Mouse (Mus musculus): ENCODE measurements at regions not wholly inside any gene's neighbourhood (a gene's known extent, or its start where the extent isn't known, plus 50 kb on each side); places are given as distances from the start of the nearest gene placed in this dataset.

GRCm38 (mm10) chr12:12580763-12581178, 318.8 kb downstream of the Fam49a start:
- DNase-seq (ENCODE audit: low spot score in 2 of 2) = no peak

- no peak for DNase-seq (ENCODE audit: low spot score in 2 of 2)
Observed at GRCm38 (mm10) chr12:12578278-12578677, 316.3 kb downstream of the Fam49a start.

DNA sequence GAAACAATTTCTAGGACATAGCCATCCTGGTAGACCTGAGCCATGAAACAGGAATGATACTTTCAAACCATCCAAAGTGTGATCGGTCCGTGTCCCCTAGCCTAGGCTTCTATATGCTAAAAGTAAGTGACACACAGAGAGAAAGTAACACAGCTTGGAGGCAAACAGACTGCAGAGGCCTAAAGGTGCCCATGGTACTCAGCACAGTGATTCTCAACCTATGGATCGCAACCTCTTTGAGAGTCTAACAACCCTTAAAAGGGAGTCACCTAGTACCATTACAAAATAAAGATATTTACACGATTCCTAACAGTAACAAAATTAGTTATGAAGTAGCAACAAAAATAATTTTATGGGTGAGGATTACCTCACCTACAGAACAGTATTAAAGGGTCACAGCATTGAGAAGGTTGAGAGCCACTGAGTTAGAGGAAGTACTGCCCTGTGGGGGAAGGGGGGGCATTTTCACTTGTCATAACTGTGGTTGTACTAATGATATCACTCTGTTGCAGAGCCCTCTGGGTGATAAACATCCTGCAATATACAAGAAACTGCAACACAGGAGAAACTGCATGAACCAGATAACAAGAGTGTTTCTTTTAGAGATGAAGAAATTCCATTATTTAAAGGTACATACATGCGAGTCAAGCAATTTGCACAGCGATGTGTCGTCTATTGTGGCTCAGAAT, 308.8 kb downstream of the Fam49a start:
- no peak for DNase-seq (ENCODE audit: low spot score in 2 of 2)

DNA sequence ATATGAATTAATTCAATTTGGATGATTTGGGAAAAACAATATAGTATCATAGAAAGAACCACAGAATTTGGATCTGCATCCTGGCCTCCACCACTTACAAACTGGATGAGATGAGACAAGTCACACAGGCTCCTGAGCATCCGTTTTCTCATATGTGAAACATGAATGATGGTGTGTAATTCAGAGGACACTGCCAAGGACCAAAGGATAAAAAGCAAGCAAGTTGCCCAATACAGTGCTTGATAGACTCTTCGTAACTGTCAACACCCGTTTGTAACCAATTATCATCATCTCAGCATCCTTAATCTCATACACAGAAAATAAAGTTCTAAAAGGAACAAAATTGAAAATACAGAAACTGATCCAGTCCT, 305.8 kb downstream of the Fam49a start:
- no peak for DNase-seq (ENCODE audit: low spot score in 2 of 2)

- peak; percentile 37 to 45 for DNase-seq (ENCODE audit: low spot score in 2 of 2)
Observed at GRCm38 (mm10) chr12:12567058-12567733, 305.3 kb downstream of the Fam49a start.

DNA sequence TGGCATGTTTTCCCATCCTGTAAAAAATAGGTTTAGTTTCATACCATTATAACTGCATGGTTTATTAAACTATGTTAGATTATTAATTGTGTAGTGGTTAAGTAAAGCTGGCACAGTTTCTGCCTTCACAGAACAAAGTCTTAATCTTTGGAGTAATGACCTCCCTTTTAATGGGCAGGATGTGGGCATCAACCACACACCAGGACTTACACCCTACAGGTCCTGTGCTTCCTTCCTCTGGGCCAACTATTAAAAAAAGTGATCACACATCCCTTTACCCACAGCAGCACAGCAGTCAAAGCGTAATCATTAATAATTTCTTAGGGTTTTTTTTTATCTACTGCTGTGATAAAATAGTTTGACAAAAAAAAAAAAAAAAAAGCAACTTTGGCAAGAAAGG, 300.3 kb downstream of the Fam49a start:
- no peak for DNase-seq (ENCODE audit: low spot score in 2 of 2)

GRCm38 (mm10) chr12:12551818-12552217, 289.9 kb downstream of the Fam49a start:
- DNase-seq (ENCODE audit: low spot score in 2 of 2) = no peak

- no peak for DNase-seq (ENCODE audit: low spot score in 2 of 2)
Observed at GRCm38 (mm10) chr12:12549649-12550048, 287.7 kb downstream of the Fam49a start.

DNA sequence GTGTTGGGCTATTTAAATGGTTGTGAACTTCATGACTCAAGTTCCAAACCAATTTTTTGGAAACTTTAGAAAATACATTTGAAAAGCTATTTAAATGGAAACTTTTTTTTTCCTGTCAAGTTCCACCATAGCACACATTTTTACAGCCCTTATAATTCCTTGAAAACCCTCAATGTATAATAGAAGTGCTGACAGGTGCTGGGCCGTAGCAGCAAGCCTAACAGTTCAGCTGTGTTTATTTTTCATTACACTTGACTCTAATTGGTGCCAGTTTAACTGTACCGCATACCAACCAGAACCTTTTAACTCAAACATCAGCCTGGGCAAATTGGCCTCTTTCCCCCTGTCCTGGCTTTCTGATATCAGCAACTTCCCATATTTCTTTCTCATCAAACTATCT, 286.7 kb downstream of the Fam49a start:
- no peak for DNase-seq (ENCODE audit: low spot score in 2 of 2)

- DNase-seq (ENCODE audit: low spot score in 2 of 2) = no peak
Observed at GRCm38 (mm10) chr12:12547477-12547876, 285.5 kb downstream of the Fam49a start.

DNA sequence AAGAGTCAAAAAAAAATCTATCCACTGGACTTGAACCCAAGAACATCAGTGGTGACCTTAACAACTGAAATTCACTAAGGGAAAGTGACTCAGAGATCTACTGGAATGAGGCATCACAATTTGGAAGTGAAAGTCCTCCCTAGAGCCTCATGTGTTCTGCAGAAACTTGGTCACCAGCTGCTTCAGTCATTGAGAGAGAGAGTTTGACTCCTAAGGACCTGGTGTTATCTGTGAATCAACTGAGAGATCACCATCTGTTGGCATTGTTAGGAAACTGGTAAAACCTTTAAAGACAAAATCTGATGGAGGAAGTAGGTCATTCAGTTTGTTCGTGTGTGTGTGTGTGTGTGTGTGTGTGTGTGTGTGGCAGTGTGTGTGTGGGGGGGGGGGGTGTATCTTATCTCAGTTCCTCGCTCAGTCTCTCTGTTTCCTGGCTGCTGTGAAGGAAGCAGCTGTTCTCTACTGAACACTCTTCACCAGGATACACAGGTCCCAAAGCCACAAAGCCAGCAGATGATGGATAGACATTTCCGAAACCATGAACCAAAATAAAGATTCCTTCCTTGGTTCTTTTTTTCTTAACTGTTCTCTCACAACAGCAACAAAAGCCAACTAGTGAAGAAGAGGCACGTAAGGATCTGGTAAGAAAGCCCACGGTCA, 284.6 kb downstream of the Fam49a start:
- no peak for DNase-seq (ENCODE audit: low spot score in 2 of 2)

- DNase-seq (ENCODE audit: low spot score in 2 of 2) = no peak
Observed at GRCm38 (mm10) chr12:12541076-12542070, 279.4 kb downstream of the Fam49a start.

- DNase-seq (ENCODE audit: low spot score in 2 of 2) = no peak
Observed at GRCm38 (mm10) chr12:12539291-12539690, 277.4 kb downstream of the Fam49a start.

DNA sequence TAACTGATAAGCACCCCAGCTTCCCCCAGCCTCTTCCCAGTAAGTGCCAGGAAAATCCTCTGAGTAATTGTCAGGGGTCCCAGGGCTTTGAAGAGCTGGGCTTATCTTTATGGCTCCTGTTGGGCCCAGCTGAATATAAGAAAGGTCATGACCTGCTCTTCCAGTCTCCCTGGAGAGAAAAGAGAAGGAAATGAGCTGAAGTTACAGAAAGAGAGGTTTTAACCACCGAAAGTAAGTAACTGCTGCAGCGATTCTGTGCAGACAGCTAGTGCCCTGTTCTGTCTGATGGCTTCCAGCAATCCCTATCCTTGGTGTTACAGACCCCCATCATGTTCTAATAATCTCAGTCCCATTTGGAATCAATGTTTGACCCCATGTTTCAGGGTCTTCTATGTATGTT, 272.8 kb downstream of the Fam49a start:
- DNase-seq (ENCODE audit: low spot score in 2 of 2) = no peak

GRCm38 (mm10) chr12:12530796-12531195, 268.9 kb downstream of the Fam49a start:
- no peak for DNase-seq (ENCODE audit: low spot score in 2 of 2)

- DNase-seq (ENCODE audit: low spot score in 2 of 2) = no peak
Observed at GRCm38 (mm10) chr12:12529541-12529940, 267.6 kb downstream of the Fam49a start.

DNA sequence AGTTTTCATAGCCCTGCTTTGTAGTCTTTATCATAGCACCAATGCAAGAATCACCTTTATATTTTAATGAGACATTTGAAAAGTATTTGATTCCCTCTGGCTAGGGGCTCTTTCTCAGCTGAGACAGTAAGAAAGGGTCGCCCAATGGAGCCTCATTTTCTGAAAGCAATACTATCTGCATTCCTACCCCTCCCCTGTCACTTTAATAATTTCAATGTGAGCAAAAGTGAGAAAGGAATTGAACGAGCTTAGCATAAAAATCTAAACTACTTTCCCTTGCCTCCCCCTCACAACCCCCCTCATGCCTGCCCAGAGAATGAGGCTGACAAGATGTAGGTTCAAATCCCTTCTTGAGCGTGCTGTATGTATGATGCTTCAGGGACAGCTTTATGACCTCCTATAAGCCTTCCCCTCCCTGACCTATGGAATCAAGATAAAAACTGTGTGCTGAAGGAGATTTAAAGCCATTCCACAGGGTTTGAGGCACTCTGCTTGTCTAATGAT, 266.6 kb downstream of the Fam49a start:
- no peak for DNase-seq (ENCODE audit: low spot score in 2 of 2)

DNA sequence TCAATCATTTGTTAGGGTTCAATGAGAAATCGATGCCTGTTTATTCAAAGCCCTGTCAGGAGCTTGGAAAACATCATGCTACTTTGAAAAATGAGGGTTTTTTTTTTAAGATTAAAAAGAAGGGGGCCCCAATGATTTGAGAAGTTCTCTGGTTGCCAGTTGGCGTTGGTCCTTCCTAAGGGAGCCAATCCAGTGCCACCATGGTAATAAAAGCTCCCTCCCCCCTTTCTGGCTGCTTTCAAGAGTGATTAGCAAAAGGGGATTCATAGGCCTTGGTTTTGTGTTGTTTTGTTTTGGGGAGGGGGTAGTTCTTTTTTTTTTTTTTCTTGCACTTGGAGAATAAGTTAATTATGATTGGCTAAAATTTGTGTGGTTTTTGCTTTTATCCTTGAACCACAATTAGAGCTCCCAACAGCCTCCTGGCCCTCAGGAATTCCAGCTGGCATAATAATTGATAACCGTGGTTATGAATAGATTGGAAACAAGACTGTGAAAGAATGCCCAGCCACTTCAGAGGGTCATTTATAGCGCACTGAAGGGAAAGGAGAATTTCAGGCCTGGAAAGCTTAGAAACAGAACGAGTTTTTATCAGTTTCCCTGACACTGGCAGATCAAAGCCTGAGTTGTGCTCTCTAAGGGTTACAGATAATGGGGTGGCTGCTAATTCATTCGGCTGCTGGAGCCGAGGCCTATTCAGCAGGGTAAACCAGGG, 266.0 kb downstream of the Fam49a start:
- no peak for DNase-seq (ENCODE audit: low spot score in 2 of 2)

- DNase-seq (ENCODE audit: low spot score in 2 of 2) = peak; percentile 18 to 32
Observed at GRCm38 (mm10) chr12:12527366-12527765, 265.4 kb downstream of the Fam49a start.

DNA sequence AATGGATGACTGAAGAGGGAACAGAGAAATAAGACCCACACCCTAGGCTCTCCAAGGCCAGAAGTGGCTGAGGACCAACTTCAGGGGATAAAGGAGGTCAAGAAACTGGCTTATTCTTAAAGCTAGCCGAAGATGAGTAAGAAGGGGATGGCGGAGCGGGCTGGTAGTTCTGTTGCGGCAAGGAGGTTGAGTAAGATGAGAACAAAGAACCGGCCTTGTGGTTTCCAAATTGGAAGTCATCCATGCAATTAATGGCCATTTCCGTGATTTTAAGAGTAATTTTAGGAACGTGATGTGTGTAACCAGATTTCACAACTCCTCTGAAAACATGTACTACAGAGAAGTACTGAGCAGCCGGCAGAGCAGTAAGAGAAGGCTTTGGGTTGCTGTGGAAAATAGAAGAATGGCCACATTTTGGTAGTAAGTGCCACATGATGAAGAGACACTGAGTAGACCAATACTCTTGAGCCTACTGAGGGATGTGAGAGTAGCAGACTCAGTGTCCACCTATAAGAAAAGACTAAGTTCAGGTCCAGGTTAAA, 258.4 kb downstream of the Fam49a start:
- DNase-seq (ENCODE audit: low spot score in 2 of 2) = no peak
